Mouse (Mus musculus) midbrain, embryonic 13.5 days (tissue): ENCODE data around the gene Csnk1g2. TPM values are rescaled to one million over a fixed set of nuclear protein-coding genes. Genes with fewer than 3 reads are reported as not detected.
A peak's percentile ranks its signal among the peaks of the same experiment; 100 is the strongest.
"Not testable (repeated sequence)": the region's sequence is repeated elsewhere in the genome, so short reads cannot be mapped to it uniquely, and the experiment has no call there.

Experiments
- ATAC-seq: fragments of 200-750 bp; cut with Nextera tagmentation; 2 replicates; pipeline ENCODE4 v1.8.0; 2017; ENCODE audit warnings: mild to moderate bottlenecking, moderate TSS enrichment, moderate library complexity
- H3K27ac ChIP-seq: fragments of 300-500 bp; sonication (generic); 2 replicates; pipeline ENCODE4 v1.5.1; 2015; ENCODE audit warnings: inconsistent platforms, mild to moderate bottlenecking, moderate library complexity
- H3K27me3 ChIP-seq: fragments of 300-500 bp; sonication (generic); 2 replicates; pipeline ENCODE4 v1.6.1; 2015; ENCODE audit warnings: mild to moderate bottlenecking, inconsistent platforms
- H3K36me3 ChIP-seq: fragments of 300-500 bp; sonication (generic); 2 replicates; pipeline ENCODE4 v1.6.1; 2015; ENCODE audit warnings: mild to moderate bottlenecking, inconsistent platforms
- H3K4me1 ChIP-seq: fragments of 300-500 bp; sonication (generic); replicated peaks from 2 replicates; pipeline ENCODE4 v1.6.1; 2015; ENCODE audit warnings: inconsistent platforms
- H3K4me2 ChIP-seq: fragments of 300-500 bp; sonication (generic); replicated peaks from 2 replicates; pipeline ENCODE4 v1.6.1; 2015; ENCODE audit warnings: moderate library complexity, mild to moderate bottlenecking, inconsistent platforms
- H3K4me3 ChIP-seq: fragments of 300-500 bp; sonication (generic); replicated peaks from 2 replicates; pipeline ENCODE4 v1.5.1; 2015; ENCODE audit warnings: mild to moderate bottlenecking, inconsistent platforms
- H3K9ac ChIP-seq: fragments of 300-500 bp; sonication (generic); replicated peaks from 2 replicates; pipeline ENCODE4 v1.6.1; 2015; ENCODE audit warnings: mild to moderate bottlenecking, inconsistent platforms
- H3K9me3 ChIP-seq: fragments of 300-500 bp; sonication (generic); 2 replicates; pipeline ENCODE4 v1.6.1; 2016; ENCODE audit warnings: mild to moderate bottlenecking, inconsistent platforms
- WGBS: fragments of 180-500 bp; shearing (Covaris S2); methylation state at CpG from one replicate; pipeline ENCODE4 v1.1.7; 2015; 5-methylcytosine and 5-hydroxymethylcytosine counted together
- polyA plus RNA-seq: library from polyadenylated mRNA; unstranded; fragments of >200 nt; fragmentation: Nextera tagmentation; extraction: Ambion mirVana; gene quantifications from 2 replicates; pipeline ENCODE4 v1.2.1, GENCODE M21; 2015

Gene Csnk1g2
- polyA plus RNA-seq, 1 experiment from 2014 or later = 115 TPM

DNA sequence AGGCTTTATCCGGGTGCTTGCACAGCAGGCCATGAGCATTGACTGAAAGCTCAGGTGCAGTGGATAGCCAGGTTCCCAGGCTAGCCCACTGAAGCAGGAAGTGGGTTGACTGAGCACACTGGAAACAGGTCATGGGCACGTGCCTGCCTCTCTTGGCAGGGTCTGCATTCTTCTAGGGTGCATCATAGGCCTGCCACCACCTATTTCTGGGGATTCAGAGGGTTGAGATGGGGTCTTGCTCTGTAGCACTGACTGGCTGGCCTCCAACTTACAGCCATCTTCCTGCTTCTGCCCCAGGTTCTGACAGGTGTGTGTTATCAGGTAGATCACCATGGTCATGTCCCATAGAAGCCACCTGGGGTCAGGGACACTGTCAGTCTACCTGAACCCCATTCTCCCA, 17.6 kb upstream of the Csnk1g2 start:
- H3K36me3 ChIP-seq = peaks cover 40% of the 10 kb centered on the region
- no peak overlapping the region for H3K27ac ChIP-seq
- H3K27me3 ChIP-seq = no peaks in the 10 kb centered on the region
- H3K9me3 ChIP-seq = no peaks in the 10 kb centered on the region
- ATAC-seq = no peak
- H3K9ac ChIP-seq = no peak overlapping the region
- WGBS = 84% methylated on average over 2 of the region's 2 CpGs
- no peak overlapping the region for H3K4me2 ChIP-seq
- peaks cover 20% of the 10 kb centered on the region for H3K4me1 ChIP-seq
- H3K4me3 ChIP-seq = no peak overlapping the region

DNA sequence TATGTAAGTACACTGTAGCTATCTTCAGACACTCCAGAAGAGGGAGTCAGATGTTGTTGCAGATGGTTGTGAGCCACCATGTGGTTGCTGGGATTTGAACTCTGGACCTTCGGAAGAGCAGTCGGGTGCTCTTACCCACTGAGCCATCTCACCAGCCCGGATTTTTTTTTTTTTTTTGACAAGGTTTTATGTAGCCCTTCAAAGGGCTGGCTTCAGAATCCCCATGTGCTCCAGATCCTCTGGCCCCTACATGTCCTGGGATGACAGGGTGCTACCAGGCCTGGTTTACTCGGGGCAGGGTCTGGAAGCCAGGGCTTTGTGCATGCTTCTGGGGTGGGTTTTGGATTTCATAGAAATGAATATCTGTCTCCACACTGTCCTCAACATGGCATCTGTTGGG, 16.9 kb upstream of the Csnk1g2 start, which contains the start of gene Gm49322:
Gene Gm49322, plus strand, starts transcription at position 301 of the 400 bp plus-strand sequence.
- not testable (repeated sequence) for H3K9ac ChIP-seq, H3K9me3 ChIP-seq, ATAC-seq, H3K4me3 ChIP-seq, H3K27ac ChIP-seq, H3K27me3 ChIP-seq, H3K4me2 ChIP-seq
- Histone ChIP-seq H3K36me3 (peaks cover 40% of the 10 kb centered on the region), H3K4me1 (peaks cover 20% of the 10 kb centered on the region)
- WGBS = 86% methylated on average over 4 of the region's 4 CpGs

DNA sequence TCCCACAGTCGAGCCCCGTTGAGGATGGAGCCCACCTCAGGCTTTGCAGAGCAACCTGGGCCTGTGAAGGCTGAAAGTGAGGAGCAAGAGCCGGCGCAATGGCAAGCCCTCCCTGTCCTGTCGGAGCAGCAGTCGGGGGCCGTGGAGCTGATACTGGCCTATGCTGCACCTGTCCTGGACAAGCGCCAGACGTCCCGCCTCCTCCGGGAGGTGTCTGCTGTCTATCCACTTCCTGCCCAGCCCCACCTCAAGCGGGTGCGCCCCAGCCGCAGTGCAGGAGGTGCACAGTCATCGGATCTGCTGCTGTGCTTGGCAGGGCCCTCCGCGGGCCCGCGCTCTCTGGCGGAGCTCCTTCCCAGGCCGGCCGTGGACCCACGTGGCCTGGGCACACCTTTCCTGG, 16.3 kb upstream of the Csnk1g2 start:
- Histone ChIP-seq H3K9ac (no peak overlapping the region), H3K9me3 (no peaks in the 10 kb centered on the region), H3K4me3 (no peak overlapping the region), H3K36me3 (peaks cover 41% of the 10 kb centered on the region), H3K27me3 (no peaks in the 10 kb centered on the region), H3K27ac (no peak overlapping the region), H3K4me1 (peaks cover 20% of the 10 kb centered on the region), H3K4me2 (no peak overlapping the region)
- WGBS = 94% methylated on average over 23 of the region's 23 CpGs
- ATAC-seq = no peak

DNA sequence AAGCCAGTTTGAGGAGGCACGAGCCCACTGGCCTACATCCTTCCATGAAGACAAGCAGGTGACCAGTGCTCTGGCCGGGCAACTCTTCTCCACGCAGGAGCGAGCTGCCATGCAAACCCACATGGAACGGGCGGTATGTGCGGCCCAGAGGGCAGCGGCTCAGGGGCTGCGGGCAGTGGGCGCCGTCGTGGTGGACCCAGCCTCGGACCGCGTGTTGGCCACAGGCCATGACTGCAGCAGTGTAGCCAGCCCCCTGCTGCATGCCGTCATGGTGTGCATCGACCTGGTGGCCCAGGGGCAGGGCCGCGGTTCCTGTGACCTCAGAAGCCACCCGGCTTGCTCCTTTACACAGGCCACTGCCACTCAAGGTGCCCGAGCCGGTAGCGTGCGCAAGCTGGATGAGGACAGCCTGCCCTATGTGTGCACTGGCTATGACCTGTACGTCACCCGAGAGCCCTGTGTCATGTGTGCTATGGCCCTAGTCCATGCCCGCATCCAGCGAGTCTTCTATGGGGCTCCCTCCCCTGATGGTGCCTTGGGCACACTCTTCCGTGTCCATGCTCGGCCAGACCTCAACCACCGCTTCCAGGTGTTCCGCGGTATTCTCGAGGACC, 15.8 kb upstream of the Csnk1g2 start:
- ATAC-seq = no peak
- WGBS = 96% methylated on average over 34 of the region's 34 CpGs
- Histone ChIP-seq H3K36me3 (peaks cover 44% of the 10 kb centered on the region), H3K4me2 (no peak overlapping the region), H3K4me1 (peaks cover 20% of the 10 kb centered on the region), H3K4me3 (no peak overlapping the region), H3K9me3 (no peaks in the 10 kb centered on the region), H3K27me3 (no peaks in the 10 kb centered on the region), H3K9ac (no peak overlapping the region), H3K27ac (no peak overlapping the region)

DNA sequence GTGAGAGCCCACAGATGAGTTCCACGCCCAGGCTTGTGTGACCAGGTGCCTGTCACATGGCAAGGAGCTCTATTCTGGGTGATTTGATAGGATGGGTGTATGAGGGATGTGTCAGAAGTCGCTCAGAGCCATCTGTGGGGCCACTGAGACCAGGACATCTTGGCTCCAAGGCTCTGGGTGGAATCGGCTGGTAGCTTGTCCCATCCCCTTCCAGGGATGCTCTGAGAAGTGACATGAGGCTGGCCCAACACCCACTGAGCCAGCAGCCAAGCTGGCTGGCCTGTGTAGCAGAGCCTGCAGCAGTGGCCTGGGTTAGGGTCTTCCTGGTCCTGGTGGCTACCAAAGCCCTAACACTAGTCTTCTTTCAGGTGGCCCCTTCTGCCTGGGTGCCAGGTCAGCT, 14.2 kb upstream of the Csnk1g2 start:
- Histone ChIP-seq H3K9ac (no peak overlapping the region), H3K27ac (no peak overlapping the region), H3K4me1 (peaks cover 13% of the 10 kb centered on the region), H3K36me3 (peaks cover 56% of the 10 kb centered on the region), H3K9me3 (no peaks in the 10 kb centered on the region), H3K27me3 (no peaks in the 10 kb centered on the region), H3K4me2 (no peak overlapping the region), H3K4me3 (no peak overlapping the region)
- ATAC-seq = no peak
- WGBS = 93% methylated on average over 3 of the region's 3 CpGs

DNA sequence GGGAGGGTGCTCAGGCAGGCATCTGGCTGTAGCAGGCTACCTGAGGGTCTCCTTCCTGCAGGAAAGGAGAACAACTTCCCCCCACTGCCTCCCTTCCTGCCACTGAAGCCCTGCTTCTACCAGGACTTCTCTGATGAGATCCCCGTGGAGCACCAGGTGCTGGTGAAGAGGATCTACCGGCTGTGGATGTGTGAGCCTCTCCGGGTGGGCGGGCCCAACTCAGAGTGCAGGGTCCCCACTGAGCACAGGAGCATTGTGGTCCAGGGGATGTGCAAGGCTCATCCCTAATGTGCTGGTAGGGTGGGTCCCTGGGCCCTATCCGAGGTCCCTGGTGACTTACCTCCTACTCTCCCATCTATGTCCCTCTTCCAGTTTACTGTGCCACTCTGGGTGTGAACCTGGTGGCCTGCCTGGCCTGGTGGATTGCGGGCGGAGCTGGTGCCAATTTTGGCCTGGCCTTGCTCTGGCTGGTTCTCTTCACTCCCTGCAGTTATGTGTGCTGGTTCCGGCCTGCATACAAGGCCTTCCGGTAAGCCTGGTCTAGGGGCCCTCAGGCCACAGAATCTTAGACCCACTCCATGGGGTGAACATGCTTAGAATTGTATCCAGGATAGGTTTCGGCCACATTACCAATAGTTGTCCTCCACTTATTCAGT, 13.2 kb upstream of the Csnk1g2 start:
- H3K9me3 ChIP-seq = no peaks in the 10 kb centered on the region
- no peak overlapping the region for H3K4me3 ChIP-seq
- no peak overlapping the region for H3K27ac ChIP-seq
- H3K4me2 ChIP-seq = no peak overlapping the region
- 89% methylated on average over 10 of the region's 10 CpGs for WGBS
- no peak overlapping the region for H3K9ac ChIP-seq
- no peak for ATAC-seq
- H3K4me1 ChIP-seq = peaks cover 3% of the 10 kb centered on the region
- H3K27me3 ChIP-seq = no peaks in the 10 kb centered on the region
- H3K36me3 ChIP-seq = peaks cover 64% of the 10 kb centered on the region

DNA sequence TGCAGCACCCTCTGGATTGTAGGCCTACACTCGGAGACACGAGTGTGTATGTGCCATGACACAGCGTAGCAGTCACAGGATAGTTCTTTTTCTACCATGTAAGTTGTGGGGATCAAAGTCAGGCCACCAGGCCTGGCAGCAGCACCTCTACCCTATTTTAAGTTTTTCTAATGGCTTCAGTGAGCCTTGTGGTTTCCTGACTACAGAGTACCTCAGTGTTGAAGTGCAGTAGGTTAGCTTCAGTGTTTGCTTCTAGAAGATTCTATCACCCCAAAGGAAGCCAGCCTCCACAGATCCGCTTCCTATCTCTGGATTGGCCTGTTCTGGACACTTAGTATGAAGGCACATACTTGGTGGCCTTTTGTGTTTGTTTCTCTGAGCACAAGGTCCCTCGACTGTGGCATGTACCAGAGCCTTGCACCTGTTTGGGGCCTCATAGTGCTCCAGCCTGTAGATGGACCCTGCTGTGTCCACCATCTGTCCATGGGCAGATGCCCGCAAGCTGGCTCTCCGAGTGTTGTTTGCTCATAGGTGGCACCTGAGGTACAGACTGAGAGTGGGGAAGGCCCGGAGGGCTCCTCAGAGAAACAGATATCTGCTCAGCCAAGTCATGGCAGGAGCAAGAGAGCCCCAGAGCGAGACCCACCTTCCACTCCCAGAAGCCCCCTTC, 12.4 kb upstream of the Csnk1g2 start:
- Histone ChIP-seq H3K27me3 (no peaks in the 10 kb centered on the region), H3K9ac (no peak overlapping the region), H3K9me3 (no peaks in the 10 kb centered on the region), H3K4me3 (no peak overlapping the region), H3K36me3 (peaks cover 73% of the 10 kb centered on the region), H3K4me2 (no peak overlapping the region), H3K27ac (no peak overlapping the region), H3K4me1 (no peaks in the 10 kb centered on the region)
- WGBS = 92% methylated on average over 9 of the region's 9 CpGs
- ATAC-seq = no peak

DNA sequence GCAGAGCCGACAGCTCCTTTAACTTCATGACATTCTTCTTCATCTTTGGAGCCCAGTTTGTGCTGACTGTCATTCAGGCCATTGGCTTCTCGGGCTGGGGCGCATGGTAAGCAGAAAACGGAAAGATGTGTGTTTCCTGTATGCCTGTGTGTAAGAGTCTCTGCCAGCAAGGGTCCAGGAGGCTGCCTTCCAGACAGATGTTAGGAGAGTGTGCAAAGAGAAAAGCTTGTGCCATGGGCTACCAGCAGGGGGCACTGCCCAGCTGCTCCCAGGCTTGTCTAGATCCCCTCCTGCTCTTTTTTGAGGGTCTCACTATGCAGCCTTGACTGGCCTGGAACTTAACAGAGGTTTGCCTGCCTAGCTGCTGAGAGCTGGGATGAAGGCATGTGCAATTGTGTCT, 11.6 kb upstream of the Csnk1g2 start:
- Histone ChIP-seq H3K36me3 (peaks cover 80% of the 10 kb centered on the region), H3K4me1 (no peaks in the 10 kb centered on the region), H3K4me2 (no peak overlapping the region), H3K27ac (no peak overlapping the region), H3K4me3 (no peak overlapping the region), H3K27me3 (no peaks in the 10 kb centered on the region), H3K9me3 (no peaks in the 10 kb centered on the region), H3K9ac (no peak overlapping the region)
- 0 out of 2 replicates have a peak, but pooled peaks have one; percentile 28 for ATAC-seq
- WGBS = 83% methylated on average over 4 of the region's 4 CpGs

DNA sequence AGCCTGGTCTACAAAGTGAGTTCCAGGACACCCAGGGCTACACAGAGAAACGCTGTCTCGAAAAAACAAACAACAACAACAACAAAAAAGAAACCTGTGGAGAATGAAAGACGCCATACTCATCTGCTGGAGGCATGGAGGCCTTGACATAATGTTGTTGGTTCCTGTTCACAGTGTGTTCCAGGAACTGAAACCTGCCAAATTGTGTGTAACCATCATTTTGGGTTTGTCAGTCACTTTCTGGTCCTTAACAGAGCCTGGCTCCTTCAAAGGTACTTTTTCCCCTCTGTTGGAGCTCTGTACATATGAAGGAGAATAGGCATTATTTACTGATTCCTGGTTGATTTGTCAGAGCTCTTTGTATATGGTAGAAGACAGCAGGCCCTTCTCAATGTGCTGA, 10.7 kb upstream of the Csnk1g2 start:
- no peaks in the 10 kb centered on the region for H3K9me3 ChIP-seq
- no peak for ATAC-seq
- H3K9ac ChIP-seq = no peak overlapping the region
- H3K27me3 ChIP-seq = no peaks in the 10 kb centered on the region
- no peak overlapping the region for H3K4me2 ChIP-seq
- WGBS = 98% methylated on average over 3 of the region's 3 CpGs
- no peak overlapping the region for H3K4me3 ChIP-seq
- peaks cover 75% of the 10 kb centered on the region for H3K36me3 ChIP-seq
- no peak overlapping the region for H3K27ac ChIP-seq
- no peaks in the 10 kb centered on the region for H3K4me1 ChIP-seq

DNA sequence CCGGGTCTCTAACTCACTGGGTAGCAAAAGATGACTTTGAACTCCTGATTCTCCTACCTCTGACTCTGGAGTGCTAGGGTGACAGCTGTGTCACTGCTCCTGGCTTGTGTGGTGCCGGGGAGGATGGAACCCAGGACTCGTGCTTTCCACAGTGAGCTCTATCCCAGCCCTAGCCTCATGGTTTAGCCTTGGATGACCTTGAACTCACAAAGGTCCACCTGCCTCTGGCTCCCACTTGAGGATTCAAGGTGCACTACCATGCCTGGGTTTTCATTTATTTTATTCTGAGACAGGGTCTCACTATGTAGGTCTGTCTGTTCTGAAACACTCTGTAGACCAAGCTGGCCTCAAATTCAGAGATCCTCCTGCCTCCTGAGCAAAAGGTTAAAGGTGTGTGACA, 8.8 kb upstream of the Csnk1g2 start:
- no peak for ATAC-seq
- Histone ChIP-seq H3K9me3 (no peaks in the 10 kb centered on the region), H3K4me3 (no peak overlapping the region), H3K9ac (no peak overlapping the region), H3K27ac (no peak overlapping the region), H3K4me2 (no peak overlapping the region), H3K4me1 (no peaks in the 10 kb centered on the region), H3K36me3 (peaks cover 56% of the 10 kb centered on the region), H3K27me3 (no peaks in the 10 kb centered on the region)
- 81% methylated on average over 3 of the region's 3 CpGs for WGBS

DNA sequence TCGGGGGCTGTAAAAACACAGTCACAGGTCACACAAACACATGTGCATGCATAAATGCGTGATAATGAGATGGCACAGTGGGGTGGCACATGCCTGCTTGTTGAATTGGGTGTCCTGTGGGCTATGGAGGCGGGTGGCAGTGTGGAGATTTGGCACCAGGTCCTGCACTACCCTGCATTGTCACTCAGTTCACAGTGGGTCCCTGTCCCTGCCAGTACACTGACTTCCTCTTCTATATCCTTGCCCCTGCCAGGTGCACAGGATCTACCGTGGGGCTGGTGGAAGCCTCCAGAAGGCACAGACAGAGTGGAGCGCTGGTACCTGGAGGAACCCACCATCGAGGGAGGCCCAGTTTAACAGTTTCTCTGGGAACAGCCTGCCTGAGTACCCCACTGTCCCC, 8.3 kb upstream of the Csnk1g2 start:
- Histone ChIP-seq H3K4me2 (no peak overlapping the region), H3K4me3 (no peak overlapping the region), H3K27ac (no peak overlapping the region), H3K9ac (no peak overlapping the region), H3K27me3 (no peaks in the 10 kb centered on the region), H3K9me3 (no peaks in the 10 kb centered on the region), H3K4me1 (no peaks in the 10 kb centered on the region), H3K36me3 (peaks cover 51% of the 10 kb centered on the region)
- no peak for ATAC-seq
- 89% methylated on average over 6 of the region's 6 CpGs for WGBS

DNA sequence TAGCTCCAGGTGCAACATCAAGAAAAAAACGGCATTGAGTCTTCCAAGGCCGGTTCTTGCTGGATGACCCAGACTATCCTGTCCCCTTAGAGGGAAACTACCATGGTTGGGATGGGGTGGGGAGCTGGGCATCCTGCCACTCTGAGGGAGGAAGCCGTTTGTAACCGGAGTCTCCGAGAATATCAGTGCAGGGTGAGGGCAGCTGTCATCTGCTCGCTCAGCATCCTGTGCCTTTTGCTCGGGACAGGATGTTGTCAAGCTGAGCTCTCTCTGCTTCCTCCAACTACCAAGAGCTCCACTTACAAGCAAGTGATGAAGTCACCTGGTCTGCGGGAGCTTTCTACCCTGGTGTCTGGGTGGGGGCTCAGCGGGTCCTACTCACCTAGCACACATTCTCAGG, 4.5 kb upstream of the Csnk1g2 start:
- H3K4me1 ChIP-seq = peaks cover 8% of the 10 kb centered on the region
- no peak overlapping the region for H3K27ac ChIP-seq
- no peaks in the 10 kb centered on the region for H3K27me3 ChIP-seq
- H3K4me3 ChIP-seq = no peak overlapping the region
- 86% methylated on average over 9 of the region's 9 CpGs for WGBS
- peaks cover 31% of the 10 kb centered on the region for H3K36me3 ChIP-seq
- no peaks in the 10 kb centered on the region for H3K9me3 ChIP-seq
- H3K9ac ChIP-seq = no peak overlapping the region
- no peak overlapping the region for H3K4me2 ChIP-seq
- ATAC-seq = no peak
